Mouse (Mus musculus) heart, postnatal 0 days (tissue): ENCODE measurements around the gene Tmem132a.

ENCODE experiments used
- CTCF ChIP-seq: IDR thresholded peaks from 2 replicates; pipeline ENCODE4 v1.5.1; 2016; ENCODE audit warnings: antibody characterized with exemption, control low read depth, low read depth
- EP300 ChIP-seq: IDR thresholded peaks from 2 replicates; pipeline ENCODE4 v1.6.1; 2016; ENCODE audit warnings: antibody characterized with exemption, low read depth

DNA sequence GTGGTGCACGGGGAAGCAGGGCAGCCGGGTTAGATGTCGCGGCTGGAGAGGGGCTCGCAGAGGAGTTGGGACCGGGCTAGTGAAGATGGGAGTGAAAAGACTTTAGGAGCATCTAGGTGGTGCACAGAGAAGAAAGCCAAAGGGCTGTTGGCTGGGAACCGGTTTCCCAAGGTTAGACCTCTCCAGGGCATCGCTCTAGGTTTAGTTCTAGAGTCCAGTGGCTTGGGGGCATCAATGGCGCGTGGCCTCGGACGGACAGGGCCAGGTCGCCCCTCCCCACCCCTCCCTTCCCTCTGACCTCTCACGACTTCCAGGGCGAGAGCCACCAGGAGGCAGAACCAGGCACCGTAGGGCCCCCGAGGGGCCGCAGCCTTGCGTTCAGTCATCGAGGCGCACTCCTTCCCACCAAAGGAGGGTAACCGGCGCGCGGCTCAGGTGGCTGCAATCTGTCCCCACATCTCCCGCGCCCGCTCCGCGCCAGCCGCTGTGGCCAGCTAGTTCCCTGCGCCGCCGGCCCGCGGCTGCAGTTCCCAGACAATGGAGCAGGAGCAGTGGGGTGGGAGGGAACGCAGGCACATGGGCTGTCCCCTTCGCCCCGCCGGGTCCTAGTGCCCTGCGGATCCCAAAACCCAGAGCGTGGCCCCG lies 377 bp downstream of the Tmem132a start:
- peak; percentile 12 for TF ChIP-seq CTCF
- TF ChIP-seq EP300, result no peak; the same call in 1 of the 2 replicates
